Mouse (Mus musculus) neural tube, embryonic 14.5 days (tissue): Measurements from ENCODE around the gene Otud7b. TPM values are rescaled to one million over a fixed set of nuclear protein-coding genes. Genes with fewer than 3 reads are reported as not detected.
"Not testable (repeated sequence)": the region's sequence is repeated elsewhere in the genome, so short reads cannot be mapped to it uniquely, and the experiment has no call there.

ENCODE experiments used
- ATAC-seq: fragments of 200-750 bp; cut with Nextera tagmentation; 2 replicates; pipeline ENCODE4 v1.8.0; 2017; ENCODE audit warnings: low read depth, mild to moderate bottlenecking, moderate TSS enrichment, moderate library complexity
- H3K27ac ChIP-seq: fragments of 300-500 bp; sonication (generic); 2 replicates; pipeline ENCODE4 v1.5.1; 2014; ENCODE audit warnings: low read depth, mild to moderate bottlenecking, control low read depth, low read length, moderate library complexity, mixed read lengths
- H3K27me3 ChIP-seq: fragments of 300-500 bp; sonication (generic); 2 replicates; pipeline ENCODE4 v1.6.1; 2014; ENCODE audit warnings: low read length; ENCODE audit not compliant: control insufficient read depth, insufficient read depth
- H3K36me3 ChIP-seq: fragments of 300-500 bp; sonication (generic); 2 replicates; pipeline ENCODE4 v1.6.1; 2014; ENCODE audit warnings: low read length, mixed read lengths; ENCODE audit not compliant: control insufficient read depth, insufficient read depth
- H3K4me1 ChIP-seq: fragments of 300-500 bp; sonication (generic); 2 replicates; pipeline ENCODE4 v1.6.1; 2014; ENCODE audit warnings: low read length; ENCODE audit not compliant: control insufficient read depth, insufficient read depth
- H3K4me2 ChIP-seq: fragments of 300-500 bp; sonication (generic); 2 replicates; pipeline ENCODE4 v1.6.1; 2014; ENCODE audit warnings: mild to moderate bottlenecking, low read depth, low read length, control low read depth
- H3K4me3 ChIP-seq: fragments of 300-500 bp; sonication (generic); 2 replicates; pipeline ENCODE4 v1.5.1; 2014; ENCODE audit warnings: low read depth, low read length, control low read depth, mixed read lengths
- H3K9ac ChIP-seq: fragments of 300-500 bp; sonication (generic); replicated peaks from 2 replicates; pipeline ENCODE4 v1.6.1; 2014; ENCODE audit warnings: low read depth, mild to moderate bottlenecking, control low read depth, low read length, mixed read lengths
- H3K9me3 ChIP-seq: fragments of 300-500 bp; sonication (generic); 2 replicates; pipeline ENCODE4 v1.6.1; 2016; ENCODE audit warnings: low read length; ENCODE audit not compliant: control insufficient read depth
- WGBS: fragments of 180-500 bp; shearing (Covaris S2); extraction: QIAGEN DNeasy Blood & Tissue Kit; methylation state at CpG from one replicate; pipeline ENCODE4 v1.1.7; 2014; 5-methylcytosine and 5-hydroxymethylcytosine counted together
- polyA plus RNA-seq: library from polyadenylated mRNA; unstranded; fragments of >200 nt; fragmentation: Nextera tagmentation; extraction: Ambion mirVana; gene quantifications from 2 replicates; pipeline ENCODE4 v1.2.1, GENCODE M21; 2014

Gene Otud7b
- polyA plus RNA-seq, 1 experiment from 2014 or later, result 4.6 TPM

GRCm38 (mm10) chr3:96195616-96196313, 91.4 kb downstream of the Otud7b start:
- Histone ChIP-seq H3K9ac (no peak overlapping the region), H3K4me3 (no peak overlapping the region), H3K36me3 (peaks cover 21% of the 10 kb centered on the region; the same call in 1 of the 2 replicates), H3K9me3 (no peaks in the 10 kb centered on the region), H3K27me3 (no peaks in the 10 kb centered on the region), H3K27ac (no peak overlapping the region; the same call in 1 of the 2 replicates), H3K4me1 (peaks cover 11% of the 10 kb centered on the region; the same call in 1 of the 2 replicates), H3K4me2 (peak overlapping the region; percentile 95; the same call in 1 of the 2 replicates)
- 96% methylated on average over 11 of the region's 11 CpGs for WGBS
- ATAC-seq, result no peak

GRCm38 (mm10) chr3:96196437-96197128, 92.3 kb downstream of the Otud7b start:
- H3K27ac ChIP-seq, result peak overlapping the region; percentile 98
- H3K36me3 ChIP-seq, result peaks cover 15% of the 10 kb centered on the region; the same call in 1 of the 2 replicates
- H3K9me3 ChIP-seq, result no peaks in the 10 kb centered on the region
- 0 out of 2 replicates have a peak, but pooled peaks have one; percentile 3 for ATAC-seq
- H3K4me3 ChIP-seq, result peak overlapping the region; percentile 72
- H3K9ac ChIP-seq, result peak overlapping the region; percentile 92
- H3K4me2 ChIP-seq, result peak overlapping the region; percentile 95
- H3K4me1 ChIP-seq, result peaks cover 11% of the 10 kb centered on the region; the same call in 1 of the 2 replicates
- no peaks in the 10 kb centered on the region for H3K27me3 ChIP-seq
- 18% methylated on average over 27 of the region's 27 CpGs for WGBS

- Histone ChIP-seq H3K9ac (peak overlapping the region; percentile 92), H3K27ac (peak overlapping the region; percentile 98), H3K4me1 (peaks cover 11% of the 10 kb centered on the region; the same call in 1 of the 2 replicates), H3K4me2 (peak overlapping the region; percentile 95), H3K36me3 (peaks cover 14% of the 10 kb centered on the region; the same call in 1 of the 2 replicates), H3K4me3 (peak overlapping the region; percentile 72), H3K9me3 (no peaks in the 10 kb centered on the region), H3K27me3 (no peaks in the 10 kb centered on the region)
- peak; percentile 95 for ATAC-seq
- under 1% methylated on average over 50 of the region's 50 CpGs for WGBS
Measured at GRCm38 (mm10) chr3:96197129-96197749, 92.9 kb downstream of the Otud7b start.

- H3K9me3 ChIP-seq, result no peaks in the 10 kb centered on the region
- H3K9ac ChIP-seq, result peak overlapping the region; percentile 42
- peak; percentile 36; the same call in 1 of the 2 replicates for ATAC-seq
- WGBS, result 1% methylated on average over 5 of the region's 6 CpGs
- peak overlapping the region; percentile 72 for H3K4me3 ChIP-seq
- H3K4me1 ChIP-seq, result peaks cover 11% of the 10 kb centered on the region; the same call in 1 of the 2 replicates
- peaks cover 7% of the 10 kb centered on the region; the same call in 1 of the 2 replicates for H3K36me3 ChIP-seq
- H3K4me2 ChIP-seq, result peak overlapping the region; percentile 95
- peak overlapping the region; percentile 55; the same call in 1 of the 2 replicates for H3K27ac ChIP-seq
- no peaks in the 10 kb centered on the region for H3K27me3 ChIP-seq
Measured at GRCm38 (mm10) chr3:96198181-96198580, 93.9 kb downstream of the Otud7b start.

GRCm38 (mm10) chr3:96198601-96199251, 94.4 kb downstream of the Otud7b start:
- not testable (repeated sequence) for H3K27me3 ChIP-seq, H3K4me2 ChIP-seq, ATAC-seq, H3K27ac ChIP-seq, H3K36me3 ChIP-seq, H3K9me3 ChIP-seq, H3K4me3 ChIP-seq, H3K9ac ChIP-seq
- H3K4me1 ChIP-seq, result peaks cover 11% of the 10 kb centered on the region; the same call in 1 of the 2 replicates
- 79% methylated on average over 3 of the region's 8 CpGs for WGBS

- Histone ChIP-seq H3K27me3 (no peaks in the 10 kb centered on the region), H3K9ac (no peak overlapping the region), H3K4me3 (no peak overlapping the region), H3K27ac (no peak overlapping the region), H3K36me3 (no peaks in the 10 kb centered on the region), H3K4me2 (no peak overlapping the region), H3K9me3 (no peaks in the 10 kb centered on the region), H3K4me1 (peaks cover 11% of the 10 kb centered on the region; the same call in 1 of the 2 replicates)
- 79% methylated on average over 2 of the region's 2 CpGs for WGBS
- ATAC-seq, result no peak
Measured at GRCm38 (mm10) chr3:96199731-96200130, 95.4 kb downstream of the Otud7b start.

GRCm38 (mm10) chr3:96207819-96208218, 103.5 kb downstream of the Otud7b start:
- 88% methylated on average over 3 of the region's 3 CpGs for WGBS
- no peak for ATAC-seq
- no peak overlapping the region for H3K4me2 ChIP-seq

GRCm38 (mm10) chr3:96209242-96209641, 104.9 kb downstream of the Otud7b start:
- H3K27ac ChIP-seq, result no peak overlapping the region
- no peak overlapping the region for H3K9ac ChIP-seq
- no peaks in the 10 kb centered on the region for H3K27me3 ChIP-seq
- no peaks in the 10 kb centered on the region for H3K36me3 ChIP-seq
- no peak for ATAC-seq
- H3K4me2 ChIP-seq, result no peak overlapping the region
- no peak overlapping the region for H3K4me3 ChIP-seq
- no peaks in the 10 kb centered on the region for H3K4me1 ChIP-seq
- 32% methylated on average over 15 of the region's 15 CpGs for WGBS
- no peaks in the 10 kb centered on the region for H3K9me3 ChIP-seq

More at GRCm38 (mm10) chr3:96207819-96208218, 103.5 kb downstream of the Otud7b start:
- no peaks in the 10 kb centered on the region for H3K27me3 ChIP-seq
- no peaks in the 10 kb centered on the region for H3K4me1 ChIP-seq
- H3K9me3 ChIP-seq, result no peaks in the 10 kb centered on the region
- H3K27ac ChIP-seq, result no peak overlapping the region
- H3K36me3 ChIP-seq, result no peaks in the 10 kb centered on the region
- H3K4me3 ChIP-seq, result no peak overlapping the region
- no peak overlapping the region for H3K9ac ChIP-seq
